Mouse (Mus musculus): ENCODE results near the gene Chd5. TPM values are rescaled to one million over a fixed set of nuclear protein-coding genes. Genes with fewer than 3 reads are reported as not detected.

Gene Chd5
- polyA plus RNA-seq, 1 experiment from 2014 or later = not detected

DNA sequence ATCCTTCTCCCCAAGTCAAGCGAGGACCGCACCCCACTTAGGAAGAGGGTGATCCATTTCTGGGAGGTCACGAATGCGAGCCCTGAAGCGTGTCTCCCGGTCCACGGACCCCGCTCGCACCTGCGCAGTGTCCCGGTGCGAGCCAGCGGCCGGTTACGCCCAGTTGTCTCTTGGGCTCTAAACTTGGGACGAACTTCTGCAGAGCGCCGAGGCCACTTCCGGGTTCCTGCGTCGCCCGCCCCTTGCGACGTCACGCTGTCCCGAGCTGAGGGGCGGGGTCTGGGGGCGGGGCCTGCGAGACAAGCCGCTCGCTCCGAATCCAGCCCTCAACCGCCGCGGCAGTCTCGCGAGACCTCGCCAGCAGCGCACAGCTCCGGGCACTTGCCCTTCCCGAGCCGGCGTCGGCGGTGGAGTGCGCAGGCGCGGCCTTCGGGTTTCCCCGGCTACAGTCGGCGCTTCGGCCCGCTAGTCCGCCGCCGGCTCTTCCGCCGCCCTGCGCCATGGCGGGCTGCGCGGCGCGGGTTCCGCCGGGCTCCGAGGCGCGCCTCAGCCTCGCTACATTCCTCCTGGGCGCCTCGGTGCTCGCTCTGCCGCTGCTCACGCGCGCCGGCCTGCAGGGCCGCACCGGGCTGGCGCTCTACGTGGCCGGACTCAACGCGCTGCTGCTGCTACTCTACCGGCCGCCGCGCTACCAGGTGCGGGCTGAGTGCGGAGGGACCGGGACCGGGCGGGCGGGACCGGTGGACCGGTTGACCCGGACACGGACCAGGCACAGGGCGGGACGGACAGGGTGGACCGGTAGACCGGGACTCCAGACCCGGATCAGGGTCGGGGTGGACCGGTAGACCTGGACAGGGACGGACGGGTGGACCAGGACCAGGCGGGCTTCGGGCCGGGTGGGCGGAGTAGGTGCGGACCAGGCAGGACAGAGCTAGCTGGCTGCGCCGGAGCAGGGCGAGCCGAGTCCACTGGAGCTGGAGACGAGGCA is 41.3 kb upstream of the Chd5 start, which contains the start of gene Icmt:
Icmt (plus strand) TSS at position 354 of the 988 bp plus-strand sequence.
- ATAC-seq (ENCODE audit: low read depth) = peak; percentile 94
- Histone ChIP-seq H3K9ac (ENCODE audit: low read depth, low read length) (peak within 1 kb of the TSS; percentile 85), H3K4me1 (ENCODE audit: control insufficient read depth, low read depth, low read length) (peaks cover 22% of the 10 kb centered on the region), H3K4me2 (ENCODE audit: low read depth, low read length) (peak within 1 kb of the TSS; percentile 97), H3K27me3 (ENCODE audit: control insufficient read depth, insufficient read depth, low read depth, low read length) (peaks cover 19% of the 10 kb centered on the region), H3K27ac (ENCODE audit: low read length) (peak within 1 kb of the TSS; percentile 92), H3K36me3 (ENCODE audit: control insufficient read depth, insufficient read depth) (peaks cover 3% of the 10 kb centered on the region; the same call in 1 of the 2 replicates), H3K4me3 (ENCODE audit: low read depth, low read length) (peak within 1 kb of the TSS; percentile 82), H3K9me3 (replicated peaks; ENCODE audit: control insufficient read depth, low read length) (no peaks in the 10 kb centered on the region)
- under 1% methylated on average over 119 of the region's 119 CpGs for WGBS (ENCODE audit: insufficient replicate concordance)

DNA sequence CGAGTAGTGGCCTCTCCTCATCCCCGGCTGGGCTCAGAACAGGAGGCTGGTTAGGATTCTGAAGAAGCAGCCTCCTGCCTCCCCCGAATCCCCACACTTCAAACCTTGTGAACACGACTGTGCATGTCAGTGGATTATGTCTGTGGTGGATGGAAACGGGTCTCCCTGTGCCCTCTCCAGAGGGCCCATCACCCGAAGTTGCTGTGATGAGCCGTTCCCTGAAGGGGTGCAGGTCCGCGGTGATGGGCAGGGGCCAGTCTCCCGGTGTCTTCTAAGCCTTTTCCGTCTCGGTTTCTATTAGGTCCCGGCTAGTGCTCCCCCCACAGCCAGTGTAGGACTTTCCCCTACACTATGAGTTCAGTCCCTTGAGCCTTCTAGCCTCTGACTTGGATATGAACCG is 39.6 kb upstream of the Chd5 start:
- H3K4me2 ChIP-seq (ENCODE audit: low read depth, low read length) = no peak overlapping the region
- no peak for ATAC-seq (ENCODE audit: low read depth)
- peaks cover 4% of the 10 kb centered on the region for H3K27me3 ChIP-seq (ENCODE audit: control insufficient read depth, insufficient read depth, low read depth, low read length)
- WGBS (ENCODE audit: insufficient replicate concordance) = 79% methylated on average over 14 of the region's 14 CpGs
- no peak overlapping the region for H3K9ac ChIP-seq (ENCODE audit: low read depth, low read length)
- peaks cover 3% of the 10 kb centered on the region; the same call in 1 of the 2 replicates for H3K36me3 ChIP-seq (ENCODE audit: control insufficient read depth, insufficient read depth)
- H3K4me3 ChIP-seq (ENCODE audit: low read depth, low read length) = no peak overlapping the region
- peaks cover 22% of the 10 kb centered on the region for H3K4me1 ChIP-seq (ENCODE audit: control insufficient read depth, low read depth, low read length)
- H3K27ac ChIP-seq (ENCODE audit: low read length) = no peak overlapping the region
- no peaks in the 10 kb centered on the region for H3K9me3 ChIP-seq (replicated peaks; ENCODE audit: control insufficient read depth, low read length)

DNA sequence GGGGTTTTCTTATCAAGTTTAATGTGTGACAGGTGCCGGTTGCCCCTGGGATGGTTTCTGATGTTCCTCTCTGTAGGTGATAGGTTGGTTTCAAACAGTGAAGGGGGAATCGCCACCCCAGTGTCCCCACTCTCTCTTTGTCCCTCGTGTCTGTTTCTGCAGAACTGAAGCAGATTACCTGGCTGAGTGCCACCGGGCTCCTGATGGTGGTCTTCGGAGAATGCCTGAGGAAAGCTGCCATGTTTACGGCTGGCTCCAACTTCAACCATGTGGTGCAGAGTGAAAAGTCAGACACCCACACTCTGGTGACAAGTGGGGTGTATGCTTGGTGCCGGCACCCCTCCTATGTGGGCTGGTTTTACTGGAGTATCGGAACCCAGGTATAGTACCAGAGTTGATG is 38.1 kb upstream of the Chd5 start:
- no peak overlapping the region for H3K27ac ChIP-seq (ENCODE audit: low read length)
- H3K27me3 ChIP-seq (ENCODE audit: control insufficient read depth, insufficient read depth, low read depth, low read length) = no peaks in the 10 kb centered on the region
- no peak overlapping the region for H3K4me2 ChIP-seq (ENCODE audit: low read depth, low read length)
- no peaks in the 10 kb centered on the region for H3K9me3 ChIP-seq (replicated peaks; ENCODE audit: control insufficient read depth, low read length)
- WGBS (ENCODE audit: insufficient replicate concordance) = 79% methylated on average over 8 of the region's 8 CpGs
- H3K4me1 ChIP-seq (ENCODE audit: control insufficient read depth, low read depth, low read length) = peaks cover 21% of the 10 kb centered on the region
- H3K9ac ChIP-seq (ENCODE audit: low read depth, low read length) = no peak overlapping the region
- H3K4me3 ChIP-seq (ENCODE audit: low read depth, low read length) = no peak overlapping the region
- no peak for ATAC-seq (ENCODE audit: low read depth)
- peaks cover 7% of the 10 kb centered on the region; the same call in 1 of the 2 replicates for H3K36me3 ChIP-seq (ENCODE audit: control insufficient read depth, insufficient read depth)

DNA sequence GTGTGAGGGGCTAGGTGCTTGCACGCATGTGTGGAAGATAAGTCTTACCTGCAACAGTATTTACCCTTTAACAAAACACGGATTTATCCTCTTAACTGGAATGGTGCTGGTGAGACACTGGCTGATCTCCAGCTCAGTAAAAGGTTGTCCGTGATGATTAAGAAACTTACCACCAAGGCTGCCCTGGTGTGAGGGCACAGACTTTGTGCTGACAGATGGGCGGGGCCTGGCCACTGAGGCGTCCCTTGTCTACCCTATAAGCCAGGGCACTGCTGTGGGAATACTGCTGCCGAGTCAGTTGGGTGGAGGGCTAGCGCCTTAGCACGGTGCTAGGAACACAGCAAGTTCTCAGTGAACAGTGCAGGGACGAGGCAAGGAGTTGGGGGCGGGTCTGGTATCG is 36.4 kb upstream of the Chd5 start:
- no peak overlapping the region for H3K4me3 ChIP-seq (ENCODE audit: low read depth, low read length)
- no peaks in the 10 kb centered on the region for H3K27me3 ChIP-seq (ENCODE audit: control insufficient read depth, insufficient read depth, low read depth, low read length)
- WGBS (ENCODE audit: insufficient replicate concordance) = 74% methylated on average over 11 of the region's 11 CpGs
- H3K9ac ChIP-seq (ENCODE audit: low read depth, low read length) = no peak overlapping the region
- no peak overlapping the region for H3K4me2 ChIP-seq (ENCODE audit: low read depth, low read length)
- H3K4me1 ChIP-seq (ENCODE audit: control insufficient read depth, low read depth, low read length) = peaks cover 14% of the 10 kb centered on the region
- H3K27ac ChIP-seq (ENCODE audit: low read length) = no peak overlapping the region
- H3K36me3 ChIP-seq (ENCODE audit: control insufficient read depth, insufficient read depth) = peaks cover 7% of the 10 kb centered on the region; the same call in 1 of the 2 replicates
- no peak for ATAC-seq (ENCODE audit: low read depth)
- H3K9me3 ChIP-seq (replicated peaks; ENCODE audit: control insufficient read depth, low read length) = no peaks in the 10 kb centered on the region

DNA sequence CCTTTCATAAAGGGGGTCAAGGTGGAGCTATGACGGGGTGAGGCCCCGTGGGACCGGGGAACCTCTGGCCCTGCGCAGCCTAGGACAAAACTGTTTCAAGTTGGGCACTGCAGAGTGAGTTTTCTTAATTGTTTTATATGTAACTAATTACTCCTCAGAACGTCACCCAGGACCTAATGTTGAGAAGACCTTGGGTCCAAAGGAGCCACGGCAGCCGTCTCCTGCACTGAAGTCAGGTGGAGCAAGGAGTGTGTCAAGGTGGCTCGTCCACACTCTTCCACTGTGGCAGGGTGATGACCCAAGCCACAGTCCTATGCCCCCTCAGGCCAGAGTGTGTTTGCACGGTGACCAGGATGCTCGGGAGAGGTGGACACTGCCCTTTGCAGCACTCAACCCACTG is 35.3 kb upstream of the Chd5 start:
- Histone ChIP-seq H3K36me3 (ENCODE audit: control insufficient read depth, insufficient read depth) (peaks cover 7% of the 10 kb centered on the region; the same call in 1 of the 2 replicates), H3K27me3 (ENCODE audit: control insufficient read depth, insufficient read depth, low read depth, low read length) (no peaks in the 10 kb centered on the region), H3K9ac (ENCODE audit: low read depth, low read length) (no peak overlapping the region), H3K9me3 (replicated peaks; ENCODE audit: control insufficient read depth, low read length) (no peaks in the 10 kb centered on the region), H3K4me3 (ENCODE audit: low read depth, low read length) (no peak overlapping the region), H3K4me2 (ENCODE audit: low read depth, low read length) (no peak overlapping the region), H3K4me1 (ENCODE audit: control insufficient read depth, low read depth, low read length) (peaks cover 8% of the 10 kb centered on the region), H3K27ac (ENCODE audit: low read length) (no peak overlapping the region)
- peak; percentile 41; the same call in 1 of the 2 replicates for ATAC-seq (ENCODE audit: low read depth)
- 77% methylated on average over 10 of the region's 10 CpGs for WGBS (ENCODE audit: insufficient replicate concordance)

DNA sequence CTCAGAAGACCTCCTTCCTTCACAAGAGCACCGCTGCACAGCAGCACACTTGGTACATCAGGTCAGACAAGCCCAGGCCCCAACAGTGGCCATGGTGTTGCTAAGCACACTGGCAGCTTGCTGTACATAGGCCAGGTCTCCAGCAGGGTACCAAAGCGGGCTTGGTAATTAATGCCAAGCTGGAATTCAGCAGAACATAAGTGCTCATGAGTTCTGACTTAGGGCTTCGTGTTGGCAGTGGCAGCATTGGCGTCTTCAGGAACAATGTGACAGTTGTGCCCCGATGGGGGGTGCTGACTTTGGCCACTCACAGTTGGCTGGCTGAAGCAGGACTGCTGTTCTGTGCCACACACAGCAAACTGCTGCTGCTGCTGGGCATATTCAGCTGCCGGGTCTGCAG is 33.8 kb upstream of the Chd5 start:
- Histone ChIP-seq H3K9ac (ENCODE audit: low read depth, low read length) (no peak overlapping the region), H3K27me3 (ENCODE audit: control insufficient read depth, insufficient read depth, low read depth, low read length) (no peaks in the 10 kb centered on the region), H3K4me2 (ENCODE audit: low read depth, low read length) (no peak overlapping the region), H3K4me1 (ENCODE audit: control insufficient read depth, low read depth, low read length) (no peaks in the 10 kb centered on the region), H3K9me3 (replicated peaks; ENCODE audit: control insufficient read depth, low read length) (no peaks in the 10 kb centered on the region), H3K36me3 (ENCODE audit: control insufficient read depth, insufficient read depth) (peaks cover 7% of the 10 kb centered on the region; the same call in 1 of the 2 replicates), H3K4me3 (ENCODE audit: low read depth, low read length) (no peak overlapping the region), H3K27ac (ENCODE audit: low read length) (no peak overlapping the region)
- 77% methylated on average over 6 of the region's 6 CpGs for WGBS (ENCODE audit: insufficient replicate concordance)
- no peak for ATAC-seq (ENCODE audit: low read depth)

DNA sequence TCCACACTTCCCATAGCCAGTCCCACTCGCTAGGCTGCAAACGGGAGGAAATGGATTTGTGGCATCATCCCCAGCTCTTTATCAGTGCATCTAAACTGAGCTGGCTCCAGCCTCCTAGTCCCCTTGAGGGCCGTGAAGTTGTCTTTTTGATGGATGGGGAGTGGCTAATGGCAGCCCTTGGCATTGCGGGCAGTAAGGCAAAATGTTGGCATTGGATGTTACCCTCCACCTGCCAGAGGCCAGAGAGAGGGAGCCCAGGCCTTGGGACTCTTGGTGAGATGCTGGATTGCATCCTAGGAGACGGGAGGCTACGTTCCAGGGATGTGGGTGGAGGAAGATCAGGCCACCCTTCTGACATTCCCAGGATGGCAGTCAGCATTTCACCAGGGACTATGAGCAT is 32.5 kb upstream of the Chd5 start:
- H3K27ac ChIP-seq (ENCODE audit: low read length) = no peak overlapping the region
- H3K9ac ChIP-seq (ENCODE audit: low read depth, low read length) = no peak overlapping the region
- H3K4me1 ChIP-seq (ENCODE audit: control insufficient read depth, low read depth, low read length) = no peaks in the 10 kb centered on the region
- no peak overlapping the region for H3K4me3 ChIP-seq (ENCODE audit: low read depth, low read length)
- no peaks in the 10 kb centered on the region for H3K9me3 ChIP-seq (replicated peaks; ENCODE audit: control insufficient read depth, low read length)
- peaks cover under 1% of the 10 kb centered on the region for H3K27me3 ChIP-seq (ENCODE audit: control insufficient read depth, insufficient read depth, low read depth, low read length)
- ATAC-seq (ENCODE audit: low read depth) = no peak
- H3K36me3 ChIP-seq (ENCODE audit: control insufficient read depth, insufficient read depth) = peaks cover 5% of the 10 kb centered on the region; the same call in 1 of the 2 replicates
- 56% methylated on average over 6 of the region's 6 CpGs for WGBS (ENCODE audit: insufficient replicate concordance)
- H3K4me2 ChIP-seq (ENCODE audit: low read depth, low read length) = no peak overlapping the region

DNA sequence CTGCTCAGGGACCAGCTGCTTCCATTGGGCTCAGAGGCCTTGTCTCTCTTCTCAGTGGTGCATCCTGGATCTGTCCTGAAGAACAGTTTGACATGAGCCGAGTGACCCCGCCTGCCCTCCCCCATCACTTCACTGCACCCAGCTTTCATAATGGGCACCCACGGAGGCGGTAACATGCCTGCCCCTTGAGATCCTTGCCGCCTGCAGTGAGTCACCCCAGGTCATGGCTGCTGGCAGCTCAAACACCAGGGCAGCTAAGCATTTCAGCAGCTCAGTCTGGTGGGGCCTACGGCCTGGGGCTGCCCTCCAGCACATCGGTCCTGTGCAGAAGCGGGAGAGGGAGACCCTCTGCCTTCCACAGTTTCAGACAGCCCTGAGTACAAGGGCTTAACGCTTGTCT is 30.9 kb upstream of the Chd5 start:
- H3K4me3 ChIP-seq (ENCODE audit: low read depth, low read length) = no peak overlapping the region
- H3K9ac ChIP-seq (ENCODE audit: low read depth, low read length) = no peak overlapping the region
- H3K27me3 ChIP-seq (ENCODE audit: control insufficient read depth, insufficient read depth, low read depth, low read length) = peaks cover 16% of the 10 kb centered on the region
- H3K4me2 ChIP-seq (ENCODE audit: low read depth, low read length) = no peak overlapping the region
- H3K9me3 ChIP-seq (replicated peaks; ENCODE audit: control insufficient read depth, low read length) = no peaks in the 10 kb centered on the region
- H3K36me3 ChIP-seq (ENCODE audit: control insufficient read depth, insufficient read depth) = peaks cover 5% of the 10 kb centered on the region; the same call in 1 of the 2 replicates
- H3K4me1 ChIP-seq (ENCODE audit: control insufficient read depth, low read depth, low read length) = no peaks in the 10 kb centered on the region; the same call in 1 of the 2 replicates
- 85% methylated on average over 9 of the region's 9 CpGs for whole genome bisulfite sequencing (ENCODE audit: insufficient replicate concordance)
- ATAC-seq (ENCODE audit: low read depth) = no peak
- H3K27ac ChIP-seq (ENCODE audit: low read length) = no peak overlapping the region

DNA sequence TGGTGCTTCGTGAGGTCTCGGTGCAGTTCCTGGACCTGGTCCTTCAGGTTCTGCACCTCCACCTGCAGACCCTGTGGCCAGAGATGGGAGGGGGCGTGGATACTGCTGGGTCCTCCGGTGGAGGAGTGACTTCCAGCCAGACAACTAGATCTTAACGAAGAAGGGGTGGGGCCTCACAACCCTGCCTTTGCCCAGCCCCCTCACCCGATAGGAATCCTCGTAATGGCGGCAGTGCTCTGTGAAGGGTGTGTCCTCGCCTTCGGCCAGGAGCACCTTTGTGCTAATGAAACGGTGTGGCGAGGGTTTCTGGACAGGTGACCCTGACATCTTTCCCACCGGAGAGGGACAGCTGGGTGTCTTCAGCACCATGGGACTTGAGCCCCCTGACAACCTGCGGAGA is 26.3 kb upstream of the Chd5 start:
- no peak for ATAC-seq (ENCODE audit: low read depth)
- Histone ChIP-seq H3K4me2 (ENCODE audit: low read depth, low read length) (no peak overlapping the region), H3K36me3 (ENCODE audit: control insufficient read depth, insufficient read depth) (no peaks in the 10 kb centered on the region), H3K27ac (ENCODE audit: low read length) (no peak overlapping the region), H3K9ac (ENCODE audit: low read depth, low read length) (no peak overlapping the region), H3K9me3 (replicated peaks; ENCODE audit: control insufficient read depth, low read length) (no peaks in the 10 kb centered on the region), H3K27me3 (ENCODE audit: control insufficient read depth, insufficient read depth, low read depth, low read length) (peaks cover 62% of the 10 kb centered on the region), H3K4me1 (ENCODE audit: control insufficient read depth, low read depth, low read length) (peaks cover 3% of the 10 kb centered on the region; the same call in 1 of the 2 replicates), H3K4me3 (ENCODE audit: low read depth, low read length) (no peak overlapping the region)
- 6% methylated on average over 14 of the region's 14 CpGs for WGBS (ENCODE audit: insufficient replicate concordance)
